Mouse (Mus musculus) limb, embryonic 10.5 days (tissue): ENCODE results near the gene Ccdc137. TPM values are rescaled to one million over a fixed set of nuclear protein-coding genes. Genes with fewer than 3 reads are reported as not detected.

Experiments used
- DNase-seq: peaks from one replicate; pipeline ENCODE4 v3.0.0-alpha.2; 2017; ENCODE audit warnings: low spot score
- H3K27ac ChIP-seq: fragments of 300-500 bp; sonication (generic); 2 replicates; pipeline ENCODE4 v1.5.1; 2016; ENCODE audit warnings: mild to moderate bottlenecking
- H3K27me3 ChIP-seq: fragments of 300-500 bp; sonication (generic); 2 replicates; pipeline ENCODE4 v1.6.1; 2016; ENCODE audit warnings: low read depth, mild to moderate bottlenecking; ENCODE audit not compliant: poor library complexity, severe bottlenecking
- H3K36me3 ChIP-seq: fragments of 300-500 bp; sonication (generic); 2 replicates; pipeline ENCODE4 v1.6.1; 2016; ENCODE audit warnings: mild to moderate bottlenecking, moderate library complexity
- H3K4me1 ChIP-seq: fragments of 300-500 bp; sonication (generic); 2 replicates; pipeline ENCODE4 v1.6.1; 2016
- H3K4me3 ChIP-seq: fragments of 300-500 bp; sonication (generic); 2 replicates; pipeline ENCODE4 v1.5.1; 2016; ENCODE audit warnings: mild to moderate bottlenecking, moderate library complexity
- H3K9me3 ChIP-seq: fragments of 300-500 bp; sonication (generic); replicated peaks from 2 replicates; pipeline ENCODE4 v1.6.1; 2016; ENCODE audit warnings: mild to moderate bottlenecking
- WGBS: fragments of 180-500 bp; shearing (Covaris S2); methylation state at CpG from one replicate; pipeline ENCODE4 v1.1.7; 2016; 5-methylcytosine and 5-hydroxymethylcytosine counted together
- polyA plus RNA-seq: library from polyadenylated mRNA; unstranded; fragments of >200 nt; fragmentation: Nextera tagmentation; extraction: Ambion mirVana; gene quantifications from 2 replicates; pipeline ENCODE4 v1.2.1, GENCODE M21; 2016

The Ccdc137 gene
- polyA plus RNA-seq, 1 experiment from 2014 or later, result 48.9 TPM

GRCm38 (mm10) chr11:120493351-120493750, 35.4 kb downstream of the Ccdc137 start:
- DNase-seq, result no peak
- Histone ChIP-seq H3K4me3 (peak overlapping the region; percentile 97), H3K4me1 (peaks cover 51% of the 10 kb centered on the region), H3K36me3 (peaks cover 72% of the 10 kb centered on the region), H3K27me3 (no peaks in the 10 kb centered on the region), H3K27ac (peak overlapping the region; percentile 90), H3K9me3 (no peaks in the 10 kb centered on the region)
- WGBS, result 81% methylated on average over 3 of the region's 3 CpGs

- Histone ChIP-seq H3K27me3 (no peaks in the 10 kb centered on the region), H3K4me3 (peak overlapping the region; percentile 97; the same call in 1 of the 2 replicates), H3K4me1 (peaks cover 51% of the 10 kb centered on the region), H3K27ac (0 out of 2 replicates have a peak overlapping the region, but pooled peaks have one; percentile 19), H3K9me3 (no peaks in the 10 kb centered on the region), H3K36me3 (peaks cover 72% of the 10 kb centered on the region)
- DNase-seq, result no peak
- WGBS, result 82% methylated on average over 3 of the region's 3 CpGs
Observed at GRCm38 (mm10) chr11:120493911-120494310, 36.0 kb downstream of the Ccdc137 start.

- H3K36me3 ChIP-seq, result peaks cover 65% of the 10 kb centered on the region
- no peak overlapping the region for H3K4me3 ChIP-seq
- WGBS, result 96% methylated on average over 3 of the region's 3 CpGs
- peaks cover 27% of the 10 kb centered on the region for H3K4me1 ChIP-seq
- H3K9me3 ChIP-seq, result no peaks in the 10 kb centered on the region
- no peak for DNase-seq
- no peak overlapping the region for H3K27ac ChIP-seq
- H3K27me3 ChIP-seq, result no peaks in the 10 kb centered on the region
Observed at GRCm38 (mm10) chr11:120497436-120497835, 39.5 kb downstream of the Ccdc137 start.

GRCm38 (mm10) chr11:120498226-120498625, 40.3 kb downstream of the Ccdc137 start:
- Histone ChIP-seq H3K36me3 (peaks cover 65% of the 10 kb centered on the region), H3K27ac (no peak overlapping the region), H3K27me3 (no peaks in the 10 kb centered on the region), H3K4me1 (peaks cover 19% of the 10 kb centered on the region), H3K4me3 (0 out of 2 replicates have a peak overlapping the region, but pooled peaks have one; percentile 4), H3K9me3 (no peaks in the 10 kb centered on the region)
- WGBS, result 92% methylated on average over 12 of the region's 12 CpGs
- no peak for DNase-seq

- H3K36me3 ChIP-seq, result peaks cover 61% of the 10 kb centered on the region
- peaks cover 12% of the 10 kb centered on the region for H3K4me1 ChIP-seq
- no peaks in the 10 kb centered on the region for H3K9me3 ChIP-seq
- H3K27ac ChIP-seq, result 0 out of 2 replicates have a peak overlapping the region, but pooled peaks have one; percentile 38
- H3K27me3 ChIP-seq, result no peaks in the 10 kb centered on the region
- DNase-seq, result no peak
- 92% methylated on average over 5 of the region's 5 CpGs for WGBS
- no peak overlapping the region for H3K4me3 ChIP-seq
Observed at GRCm38 (mm10) chr11:120498891-120499290, 41.0 kb downstream of the Ccdc137 start.

- Histone ChIP-seq H3K9me3 (no peaks in the 10 kb centered on the region), H3K27ac (no peak overlapping the region), H3K27me3 (no peaks in the 10 kb centered on the region), H3K4me3 (no peak overlapping the region), H3K36me3 (peaks cover 51% of the 10 kb centered on the region), H3K4me1 (peaks cover 8% of the 10 kb centered on the region)
- DNase-seq, result no peak
- WGBS, result 82% methylated on average over 6 of the region's 6 CpGs
Observed at GRCm38 (mm10) chr11:120499894-120500293, 42.0 kb downstream of the Ccdc137 start.

- DNase-seq, result no peak
Observed at GRCm38 (mm10) chr11:120500357-120500756, 42.4 kb downstream of the Ccdc137 start.

GRCm38 (mm10) chr11:120501018-120501417, 43.1 kb downstream of the Ccdc137 start:
- H3K4me3 ChIP-seq, result no peak overlapping the region
- H3K36me3 ChIP-seq, result peaks cover 40% of the 10 kb centered on the region
- DNase-seq, result no peak
- H3K9me3 ChIP-seq, result no peaks in the 10 kb centered on the region
- H3K27me3 ChIP-seq, result no peaks in the 10 kb centered on the region
- WGBS, result 71% methylated on average over 6 of the region's 6 CpGs
- H3K4me1 ChIP-seq, result peaks cover 8% of the 10 kb centered on the region
- no peak overlapping the region for H3K27ac ChIP-seq

More at GRCm38 (mm10) chr11:120500357-120500756, 42.4 kb downstream of the Ccdc137 start:
- peaks cover 46% of the 10 kb centered on the region for H3K36me3 ChIP-seq
- peak overlapping the region; percentile 46; the same call in 1 of the 2 replicates for H3K27ac ChIP-seq
- WGBS, result 23% methylated on average over 3 of the region's 3 CpGs
- no peaks in the 10 kb centered on the region for H3K27me3 ChIP-seq
- 0 out of 2 replicates have a peak overlapping the region, but pooled peaks have one; percentile 4 for H3K4me3 ChIP-seq
- no peaks in the 10 kb centered on the region for H3K9me3 ChIP-seq
- peaks cover 8% of the 10 kb centered on the region for H3K4me1 ChIP-seq

- no peak overlapping the region for H3K27ac ChIP-seq
- H3K4me3 ChIP-seq, result no peak overlapping the region
- H3K9me3 ChIP-seq, result no peaks in the 10 kb centered on the region
- no peaks in the 10 kb centered on the region for H3K27me3 ChIP-seq
- DNase-seq, result no peak
- H3K4me1 ChIP-seq, result peaks cover 8% of the 10 kb centered on the region
- peaks cover 33% of the 10 kb centered on the region for H3K36me3 ChIP-seq
- 87% methylated on average over 4 of the region's 4 CpGs for WGBS
Observed at GRCm38 (mm10) chr11:120501701-120502100, 43.8 kb downstream of the Ccdc137 start.

- no peak overlapping the region for H3K27ac ChIP-seq
- WGBS, result 94% methylated on average over 3 of the region's 3 CpGs
- H3K9me3 ChIP-seq, result no peaks in the 10 kb centered on the region
- H3K4me1 ChIP-seq, result peaks cover 12% of the 10 kb centered on the region
- H3K27me3 ChIP-seq, result 0 out of 2 replicates have a peak, but pooled peaks cover 4% of the 10 kb centered on the region
- H3K36me3 ChIP-seq, result no peaks in the 10 kb centered on the region
- H3K4me3 ChIP-seq, result no peak overlapping the region
- DNase-seq, result no peak
Observed at GRCm38 (mm10) chr11:120505661-120506060, 47.7 kb downstream of the Ccdc137 start.

- peaks cover 13% of the 10 kb centered on the region for H3K4me1 ChIP-seq
- H3K27me3 ChIP-seq, result 0 out of 2 replicates have a peak, but pooled peaks cover 4% of the 10 kb centered on the region
- 62% methylated on average over 4 of the region's 4 CpGs for WGBS
- no peak overlapping the region for H3K27ac ChIP-seq
- no peak overlapping the region for H3K4me3 ChIP-seq
- no peaks in the 10 kb centered on the region for H3K9me3 ChIP-seq
- no peaks in the 10 kb centered on the region for H3K36me3 ChIP-seq
- no peak for DNase-seq
Observed at GRCm38 (mm10) chr11:120506899-120507298, 49.0 kb downstream of the Ccdc137 start.

GRCm38 (mm10) chr11:120507611-120508289, 49.8 kb downstream of the Ccdc137 start:
- H3K27me3 ChIP-seq, result 0 out of 2 replicates have a peak, but pooled peaks cover 4% of the 10 kb centered on the region
- no peak overlapping the region for H3K4me3 ChIP-seq
- H3K9me3 ChIP-seq, result no peaks in the 10 kb centered on the region
- peaks cover 16% of the 10 kb centered on the region for H3K4me1 ChIP-seq
- no peak overlapping the region for H3K27ac ChIP-seq
- no peaks in the 10 kb centered on the region for H3K36me3 ChIP-seq
- no peak for DNase-seq
- 82% methylated on average over 13 of the region's 13 CpGs for WGBS

GRCm38 (mm10) chr11:120508290-120508870, 50.5 kb downstream of the Ccdc137 start:
- Histone ChIP-seq H3K36me3 (no peaks in the 10 kb centered on the region), H3K4me1 (peaks cover 21% of the 10 kb centered on the region), H3K27me3 (0 out of 2 replicates have a peak, but pooled peaks cover 4% of the 10 kb centered on the region), H3K9me3 (no peaks in the 10 kb centered on the region), H3K4me3 (no peak overlapping the region), H3K27ac (no peak overlapping the region)
- no peak for DNase-seq
- WGBS, result 91% methylated on average over 9 of the region's 9 CpGs
